Mouse (Mus musculus) adrenal gland, postnatal 36 days (tissue): ENCODE measurements around the gene Plcl2. TPM values are rescaled to one million over a fixed set of nuclear protein-coding genes. Genes with fewer than 3 reads are reported as not detected.

Experiments
- DNase-seq, 2 experiments: peaks; one replicate each; pipeline ENCODE4 v3.0.0; 2021; ENCODE audit warnings: mixed read lengths in 1 of 2
- long read RNA-seq, 2 experiments: library from polyadenylated mRNA; stranded (forward); transcript quantifications; one replicate each; pipeline ENCODE4 v2.0.0; 2021; ENCODE audit warnings: borderline sequencing depth in 2 of 2
- total RNA-seq, 2 experiments: library from RNA; stranded (reverse); gene quantifications; 2 replicates each; pipeline ENCODE4 v1.2.3; 2021

Gene Plcl2
- total RNA-seq: 10 to 100 TPM; 58.9 to 75.0 TPM
- long read RNA-seq, experiment 1, full-length matches to known transcripts: 10 of 64 reads
- long read RNA-seq, experiment 1, partial matches to known transcripts: 12 of 64 reads
- long read RNA-seq, experiment 1, other reads (novel, unspliced or antisense): 42 of 64 reads
- long read RNA-seq, experiment 2, full-length matches to known transcripts: 3 of 34 reads
- long read RNA-seq, experiment 2, partial matches to known transcripts: 10 of 34 reads
- long read RNA-seq, experiment 2, other reads (novel, unspliced or antisense): 21 of 34 reads

- peak; percentile 74 to 80 for DNase-seq
Measured at GRCm38 (mm10) chr17:50509251-50510104, at the start of gene Plcl2. TSS of gene Plcl2 (plus strand) at chr17:50509403.

DNA sequence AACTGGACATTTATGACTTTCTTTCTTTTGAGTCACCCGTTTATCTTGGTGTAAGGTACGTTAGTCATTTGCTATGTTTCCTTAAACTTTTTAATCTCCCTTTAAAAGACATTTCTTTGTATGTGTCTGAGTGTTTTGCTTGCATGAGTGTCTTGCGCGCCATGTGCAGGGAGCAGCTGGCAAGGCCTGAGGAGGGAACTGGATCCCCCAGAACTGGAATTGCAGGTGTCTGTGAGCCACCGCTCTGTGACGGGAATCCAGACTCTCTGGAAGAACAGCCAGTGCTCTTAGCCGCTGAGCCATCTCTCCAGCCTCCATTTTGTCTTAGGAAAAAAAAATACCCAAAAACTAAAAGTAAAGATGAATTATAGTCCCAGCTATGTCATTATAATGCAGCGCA lies 48.9 kb upstream of the Plcl2 start:
- DNase-seq: no peak

GRCm38 (mm10) chr17:50467438-50467837 lies 41.8 kb upstream of the Plcl2 start:
- no peak for DNase-seq

GRCm38 (mm10) chr17:50469126-50469525 lies 40.1 kb upstream of the Plcl2 start:
- DNase-seq: no peak

- peak; percentile 61 for DNase-seq
Measured at GRCm38 (mm10) chr17:50469543-50470431, 39.4 kb upstream of the Plcl2 start.

GRCm38 (mm10) chr17:50470432-50471078 lies 38.6 kb upstream of the Plcl2 start:
- DNase-seq: peak; percentile 46 to 55

DNA sequence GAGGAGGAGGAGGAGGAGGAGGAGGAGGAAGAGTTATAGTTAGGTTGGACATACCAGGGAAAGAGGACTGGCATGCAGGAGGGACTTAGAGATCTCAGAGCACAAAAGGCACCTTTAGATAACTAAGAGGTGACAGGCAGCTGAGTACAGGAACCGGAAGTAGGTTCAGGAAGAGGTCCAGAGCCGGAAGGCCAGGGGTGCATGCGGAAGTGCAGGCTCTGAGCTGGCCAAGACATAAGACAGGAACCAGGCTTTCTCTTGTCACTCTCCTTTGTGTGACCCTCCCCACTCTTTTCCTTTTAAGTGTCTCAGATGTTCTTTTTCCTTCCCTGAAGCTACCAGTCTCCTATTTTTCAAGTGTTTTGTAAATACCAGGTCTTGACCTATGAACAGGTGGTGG lies 38.0 kb upstream of the Plcl2 start:
- DNase-seq: peak; percentile 37 to 63

DNA sequence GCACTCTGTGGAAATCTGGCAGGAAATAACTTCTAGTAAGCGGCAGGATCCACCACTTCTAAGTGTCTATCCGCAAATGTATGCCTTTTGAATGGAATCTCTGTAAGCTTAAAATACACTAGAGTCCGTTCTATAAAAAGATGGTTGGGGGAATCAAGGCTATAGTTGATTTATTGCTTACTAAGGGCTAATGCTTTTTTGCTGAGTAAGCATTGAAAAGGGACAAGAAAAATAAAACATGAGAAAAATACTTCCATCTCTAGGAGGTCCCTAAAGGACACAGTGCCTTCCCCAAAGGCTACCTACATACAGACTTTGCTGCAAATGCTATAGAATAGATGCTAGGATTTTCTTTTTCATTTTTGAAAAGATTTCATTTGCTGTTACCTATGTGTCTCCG lies 31.9 kb upstream of the Plcl2 start:
- no peak for DNase-seq

DNA sequence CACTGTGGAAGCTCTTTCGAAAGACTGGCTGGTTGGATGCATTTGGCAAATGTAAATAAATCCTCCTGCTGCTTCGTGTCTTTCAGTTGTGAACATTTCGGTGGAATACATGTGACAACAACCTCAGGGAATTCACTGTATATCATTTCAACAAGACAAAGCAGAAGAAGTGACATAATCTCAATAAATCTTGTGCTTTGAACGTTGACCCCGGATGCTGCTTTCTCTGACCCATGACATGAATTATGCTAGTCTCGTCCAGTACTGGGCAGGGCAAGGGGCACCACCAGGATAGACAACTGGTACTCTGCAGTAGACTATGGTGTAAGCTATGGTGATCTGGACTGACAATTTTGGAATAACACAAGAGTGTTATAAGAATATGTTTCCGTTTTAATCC lies 28.3 kb upstream of the Plcl2 start:
- DNase-seq: no peak

DNA sequence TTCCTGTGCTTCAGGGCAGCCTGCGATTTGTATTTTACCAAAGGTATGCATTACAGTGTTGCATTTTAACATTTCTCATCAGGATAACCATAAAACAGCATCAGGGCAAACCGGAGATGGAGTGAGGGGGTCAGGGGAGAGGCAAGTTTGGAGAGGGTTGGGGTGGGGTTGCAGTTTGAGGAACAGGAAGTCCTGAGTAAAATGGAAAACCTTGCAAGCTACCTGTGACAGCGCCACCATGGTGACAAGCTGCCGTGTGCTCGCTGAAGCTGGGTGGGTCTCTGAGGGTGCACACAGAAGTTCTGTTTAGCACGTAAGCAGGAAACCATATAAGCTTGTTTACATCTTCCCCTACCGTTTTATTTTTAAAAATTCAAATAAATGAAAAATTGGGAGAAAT lies 25.5 kb upstream of the Plcl2 start:
- DNase-seq: no peak

DNA sequence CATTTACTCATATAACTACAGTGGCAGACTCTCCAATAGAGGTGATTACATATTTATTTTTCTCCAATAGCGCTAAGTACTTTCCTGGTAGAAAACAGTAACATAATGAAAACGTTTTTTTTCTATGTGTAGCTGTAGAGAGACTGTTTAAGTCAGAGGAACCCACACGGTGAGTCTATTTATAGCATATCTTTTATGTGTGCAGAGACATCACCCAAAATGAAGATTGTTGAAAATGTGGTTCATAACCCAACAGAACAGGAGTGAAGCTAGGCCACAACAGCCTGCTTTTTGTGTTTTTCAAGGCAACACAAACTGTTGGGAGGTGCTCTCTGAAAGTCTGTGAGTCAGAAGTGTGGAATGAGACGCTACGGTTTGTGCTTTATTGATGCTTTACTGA lies 24.2 kb upstream of the Plcl2 start:
- no peak for DNase-seq

- peak; percentile 55 to 62 for DNase-seq
Measured at GRCm38 (mm10) chr17:50487058-50487618, 22.1 kb upstream of the Plcl2 start.

DNA sequence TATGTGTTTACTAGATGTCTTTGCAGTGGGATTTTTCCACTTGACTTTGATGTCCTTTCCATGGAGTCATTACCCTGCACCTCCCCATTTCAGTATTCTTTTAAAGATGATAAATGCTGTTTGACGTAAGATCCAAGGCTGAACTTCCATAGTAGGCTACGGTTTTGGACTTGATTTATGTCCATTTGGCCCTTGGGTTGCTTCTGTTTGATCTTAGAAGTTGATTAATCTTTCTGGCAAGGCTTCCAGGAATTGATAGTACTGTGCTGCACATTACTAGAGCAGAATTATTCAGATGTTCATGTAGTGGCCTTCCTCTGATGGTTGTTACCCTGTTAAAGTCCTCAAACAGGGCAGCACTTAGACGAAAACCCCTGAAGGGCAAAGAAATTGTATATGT lies 21.5 kb upstream of the Plcl2 start:
- DNase-seq: no peak

GRCm38 (mm10) chr17:50488406-50488805 lies 20.8 kb upstream of the Plcl2 start:
- no peak for DNase-seq

DNA sequence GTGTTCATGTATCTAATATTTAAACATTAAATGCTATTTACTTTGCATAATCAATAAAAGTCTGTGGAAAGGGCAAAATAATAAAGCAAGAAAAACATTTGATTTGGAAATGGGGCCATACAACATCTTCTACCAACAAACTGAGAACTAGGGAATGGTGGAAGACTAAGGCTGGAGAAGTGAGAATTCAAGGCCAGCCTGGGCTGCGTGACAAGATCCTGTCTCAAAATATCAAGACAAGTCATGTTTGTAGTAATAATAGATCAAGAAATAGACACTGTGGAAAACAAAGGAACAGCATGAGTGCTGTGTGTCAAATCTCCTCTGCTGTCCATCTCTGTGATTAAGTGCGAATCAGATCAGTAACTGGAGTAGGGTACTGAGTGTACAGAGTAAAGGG lies 20.3 kb upstream of the Plcl2 start:
- peak; percentile 49 to 55 for DNase-seq

DNA sequence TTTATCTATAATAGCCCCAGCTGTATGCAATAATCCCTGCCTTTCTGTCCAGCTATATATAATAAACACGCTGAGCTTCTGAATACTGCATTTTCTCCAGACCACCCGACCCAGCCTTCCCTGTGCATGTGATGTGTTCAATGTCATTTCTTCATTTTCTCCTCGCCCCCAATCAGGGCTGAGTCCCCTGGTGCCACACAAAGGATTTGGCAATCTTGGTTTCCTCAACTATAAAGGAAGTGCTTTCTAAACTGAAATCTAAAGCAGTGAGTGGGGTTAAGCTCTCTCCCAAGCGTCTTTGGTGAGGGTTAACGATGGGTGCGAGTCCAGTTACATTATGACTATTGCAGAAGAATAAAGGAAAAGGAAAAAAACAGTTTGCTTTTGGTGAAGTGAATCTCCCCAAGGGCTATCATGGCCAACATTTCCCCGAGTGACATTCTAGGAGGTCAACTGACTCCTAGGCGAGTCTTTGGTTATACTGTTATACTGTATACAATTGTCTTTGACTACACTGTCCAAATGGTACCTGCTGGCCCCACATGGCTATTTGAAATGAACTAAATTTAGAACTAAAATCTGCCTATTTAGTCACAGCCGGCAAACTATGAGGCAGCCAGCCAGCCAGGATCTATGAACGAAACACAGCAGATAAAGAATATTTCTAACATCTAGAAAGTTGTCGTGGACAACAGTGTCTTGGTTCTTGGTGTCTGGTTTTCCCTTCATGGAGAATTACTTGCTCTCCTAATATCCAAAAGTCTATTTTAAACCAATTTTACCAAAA lies 18.4 kb upstream of the Plcl2 start:
- DNase-seq: no peak

DNA sequence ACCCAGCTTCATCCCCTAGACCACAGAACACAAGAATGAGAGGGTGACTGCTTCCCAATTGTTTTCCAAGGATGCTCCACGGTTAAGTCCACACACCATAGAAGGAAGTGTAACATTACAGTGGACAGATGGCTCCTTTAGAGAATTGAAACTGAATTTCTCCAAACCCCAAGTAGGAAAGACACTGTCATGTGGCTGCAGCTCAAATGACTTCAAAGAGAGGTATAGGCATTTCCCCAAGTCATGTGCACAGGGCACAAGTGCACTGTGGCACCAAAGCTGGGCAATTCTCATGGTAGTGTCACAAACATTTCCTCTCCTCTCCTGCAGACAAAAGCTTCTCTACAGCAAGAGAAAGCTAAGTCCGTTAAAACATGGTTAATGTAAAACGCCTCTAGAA lies 17.7 kb upstream of the Plcl2 start:
- no peak for DNase-seq

DNA sequence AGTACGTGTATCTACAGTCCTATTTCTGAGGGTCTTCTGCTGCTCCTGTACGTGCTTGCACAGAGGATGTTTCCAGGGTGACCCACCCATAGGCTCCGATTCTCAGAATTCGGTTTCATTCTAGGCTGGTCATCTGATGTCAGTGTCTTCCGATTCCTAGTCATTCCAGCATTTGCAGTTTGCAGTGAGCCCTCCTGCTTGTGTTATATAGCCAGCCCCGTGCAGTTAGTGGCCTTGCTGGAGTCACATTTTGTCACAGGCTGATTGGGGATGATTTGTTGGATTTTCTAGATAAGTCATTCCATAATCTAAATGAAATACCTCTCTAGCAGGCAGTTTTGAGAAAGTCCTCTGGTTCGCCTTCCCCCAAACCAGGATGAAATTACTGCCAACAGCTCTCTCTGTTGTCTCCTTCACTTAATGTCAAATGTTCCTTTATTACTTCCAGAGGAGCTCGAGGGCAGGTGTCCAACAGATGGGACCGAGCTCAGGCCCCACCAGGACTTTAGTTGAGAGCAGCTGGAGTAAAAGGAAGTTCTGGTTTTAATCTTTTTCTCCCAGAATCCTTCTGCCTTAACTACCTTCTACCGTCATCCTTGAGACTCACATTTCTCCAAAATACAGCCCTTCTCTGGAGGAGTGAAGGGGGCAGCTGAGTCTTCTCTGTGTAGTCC lies 13.8 kb upstream of the Plcl2 start:
- DNase-seq: peak; percentile 56 to 61

GRCm38 (mm10) chr17:50498062-50498697 lies 11.0 kb upstream of the Plcl2 start:
- DNase-seq: peak; percentile 27 to 30
